Mouse (Mus musculus) forelimb bud, embryonic 11.5 days (tissue): ENCODE data around the gene Slc25a3.

Source experiments
- DNase-seq: peaks from one replicate; pipeline ENCODE4 v3.0.0-alpha.2; 2012; ENCODE audit warnings: low read depth, low spot score

Slc25a3 gene

GRCm38 (mm10) chr10:91142654-91143191 is 18.9 kb upstream of the Slc25a3 start:
- DNase-seq: no peak

GRCm38 (mm10) chr10:91141564-91141963 is 17.7 kb upstream of the Slc25a3 start:
- peak; percentile 53 for DNase-seq

DNA sequence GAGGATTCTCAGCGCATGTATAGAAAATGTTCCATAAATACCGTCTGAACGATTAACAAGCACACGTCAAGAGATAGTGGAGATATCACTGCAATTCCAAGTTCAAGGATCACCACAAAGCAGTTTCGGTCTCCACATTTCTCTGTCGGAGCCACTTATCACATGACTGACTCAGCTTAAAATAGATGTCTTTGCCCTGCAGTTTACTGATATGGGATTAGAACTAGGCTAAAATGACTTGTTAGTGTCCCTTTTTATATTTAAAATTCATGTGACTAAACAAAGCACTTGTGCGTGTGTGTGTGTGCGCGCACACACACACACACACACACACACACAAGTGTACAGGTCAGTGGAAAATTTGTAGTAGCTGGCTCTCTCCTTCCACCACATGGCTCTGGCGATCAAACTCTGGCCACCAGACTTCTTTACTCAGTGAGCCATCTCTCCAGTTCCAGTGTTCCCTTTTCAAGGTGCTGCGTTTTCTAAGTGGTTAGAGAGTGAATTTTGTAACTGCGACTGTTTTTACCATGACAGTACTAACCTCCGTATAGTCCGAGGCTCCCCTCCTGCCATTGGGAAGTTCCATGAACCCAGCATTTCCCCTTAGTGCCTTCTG is 15.4 kb upstream of the Slc25a3 start:
- no peak for DNase-seq

GRCm38 (mm10) chr10:91138317-91138716 is 14.5 kb upstream of the Slc25a3 start:
- DNase-seq: no peak

GRCm38 (mm10) chr10:91137400-91137799 is 13.5 kb upstream of the Slc25a3 start:
- DNase-seq: no peak

GRCm38 (mm10) chr10:91135302-91135972 is 11.6 kb upstream of the Slc25a3 start:
- no peak for DNase-seq

GRCm38 (mm10) chr10:91131565-91131964 is 7.7 kb upstream of the Slc25a3 start:
- no peak for DNase-seq

GRCm38 (mm10) chr10:91130792-91131191 is 6.9 kb upstream of the Slc25a3 start:
- DNase-seq: no peak

- no peak for DNase-seq
Observed at GRCm38 (mm10) chr10:91128551-91129160, 4.8 kb upstream of the Slc25a3 start.

GRCm38 (mm10) chr10:91127395-91127794 is 3.5 kb upstream of the Slc25a3 start:
- no peak for DNase-seq

DNA sequence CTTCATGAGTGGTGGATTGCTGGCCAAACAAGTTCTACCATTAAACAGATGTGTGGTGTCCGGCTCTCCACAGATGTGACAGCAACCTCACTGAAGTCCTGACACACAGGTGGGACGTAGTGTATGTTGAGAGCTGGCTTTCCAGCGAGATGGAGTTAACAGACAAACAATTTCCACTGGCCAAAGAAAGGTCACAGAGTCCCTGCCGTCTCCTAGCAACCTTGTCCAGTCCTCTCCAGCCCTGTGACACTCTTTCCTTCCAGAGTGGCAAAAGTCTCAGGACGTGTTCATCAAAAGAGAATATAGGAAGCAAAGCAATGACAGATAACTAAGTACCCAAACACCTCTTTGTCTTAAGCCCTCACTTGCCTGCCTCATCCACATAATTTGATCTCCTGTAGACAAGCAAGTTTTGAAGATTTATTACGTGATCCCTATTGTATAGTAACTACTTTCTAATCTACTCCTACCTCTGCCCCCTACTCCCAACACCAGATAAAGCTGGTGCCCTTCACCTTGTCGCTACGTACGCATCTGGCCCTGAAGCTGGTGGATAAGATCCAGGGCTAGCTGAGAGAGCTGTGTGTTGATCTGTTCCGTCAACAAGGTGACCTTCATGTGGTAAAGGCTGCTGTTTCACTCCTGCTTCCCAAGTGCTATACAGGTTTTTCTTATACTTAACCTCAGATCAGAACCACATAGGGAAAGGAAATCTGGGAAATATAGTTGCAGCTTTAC is 2.9 kb upstream of the Slc25a3 start:
- DNase-seq: no peak

GRCm38 (mm10) chr10:91123281-91123827 is 505 bp downstream of the Slc25a3 start:
- DNase-seq: no peak

GRCm38 (mm10) chr10:91122646-91123045 is 1.2 kb downstream of the Slc25a3 start:
- no peak for DNase-seq

- DNase-seq: no peak
Observed at GRCm38 (mm10) chr10:91116958-91117357, 6.9 kb downstream of the Slc25a3 start.

GRCm38 (mm10) chr10:91109841-91110240 is 14.0 kb downstream of the Slc25a3 start:
- no peak for DNase-seq

DNA sequence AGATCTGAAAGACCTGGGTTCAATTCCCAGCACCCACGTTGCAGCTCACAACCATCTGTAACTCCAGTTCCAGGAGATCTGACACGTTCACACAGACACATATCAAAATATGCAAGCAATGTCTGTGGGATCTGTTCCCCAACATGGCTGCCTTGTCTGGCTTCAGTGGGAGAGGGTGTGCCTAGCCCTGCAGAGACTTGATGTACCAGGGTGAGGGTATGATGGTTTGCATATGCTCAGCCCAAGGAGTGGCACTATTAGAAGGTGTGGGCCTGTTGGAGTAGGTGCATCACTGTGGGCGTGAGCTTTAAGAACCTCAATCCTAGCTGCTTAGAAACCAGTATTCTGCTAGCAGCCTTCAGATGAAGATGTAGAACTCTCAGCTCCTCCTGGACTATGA is 17.9 kb downstream of the Slc25a3 start:
- DNase-seq: no peak

DNA sequence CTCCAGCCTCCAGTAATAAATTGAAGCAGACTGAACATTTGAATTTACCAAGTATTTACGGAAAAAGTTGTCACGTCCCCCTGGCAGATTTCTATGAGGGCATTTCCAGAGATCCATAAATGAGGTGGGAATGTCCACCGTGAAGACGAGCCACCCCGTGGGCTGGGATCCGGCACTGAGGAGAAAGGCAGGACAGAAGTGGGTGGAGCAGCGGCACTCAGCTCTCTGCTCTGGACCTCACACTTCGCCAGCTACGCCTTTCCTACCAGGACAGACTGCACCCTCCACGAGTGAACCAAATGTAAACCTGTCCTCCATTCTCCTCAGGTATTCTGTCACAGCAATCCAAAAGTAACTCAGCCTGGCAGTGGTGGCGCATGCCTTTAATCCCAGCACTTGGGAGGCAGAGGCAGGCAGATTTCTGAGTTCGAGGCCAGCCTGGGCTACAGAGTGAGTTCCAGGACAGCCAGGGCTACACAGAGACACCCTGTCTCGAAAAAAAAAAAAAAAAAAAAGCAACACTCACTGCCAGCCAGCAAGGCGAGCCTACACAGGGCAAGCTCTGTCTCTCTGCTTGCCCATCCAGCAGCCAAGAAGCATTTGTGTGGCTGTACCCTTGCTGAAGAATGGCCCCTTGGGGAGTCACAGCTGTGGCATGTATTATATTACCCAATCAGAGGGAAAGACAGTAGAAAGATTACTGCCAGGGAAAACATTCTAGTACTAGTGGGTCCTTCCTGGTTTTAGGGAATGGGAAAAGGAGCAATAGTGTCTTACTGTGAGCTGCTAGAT is 20.9 kb downstream of the Slc25a3 start:
- DNase-seq: no peak

- DNase-seq: no peak
Observed at GRCm38 (mm10) chr10:91101936-91102335, 21.9 kb downstream of the Slc25a3 start.

DNA sequence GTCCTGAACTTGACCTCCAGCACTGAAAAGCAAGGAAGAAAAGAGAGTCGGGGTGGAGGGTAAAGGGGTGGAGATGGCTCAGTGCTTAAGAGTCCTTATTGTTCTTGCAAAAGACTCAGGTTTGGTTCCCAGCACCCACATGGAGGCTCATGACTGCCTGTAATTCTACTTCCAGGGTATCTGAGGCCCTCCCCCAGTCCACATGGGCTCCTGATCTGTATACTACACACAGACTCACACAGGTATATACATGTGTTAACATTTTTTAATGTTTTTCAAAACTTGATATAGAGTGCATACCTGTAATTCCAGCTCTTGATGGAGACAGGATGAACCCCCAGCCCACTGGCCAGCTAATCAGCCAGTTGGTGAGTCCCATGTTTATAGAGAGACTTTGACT is 23.8 kb downstream of the Slc25a3 start:
- DNase-seq: no peak

- DNase-seq: no peak
Observed at GRCm38 (mm10) chr10:91098056-91098455, 25.8 kb downstream of the Slc25a3 start.
